Mouse (Mus musculus): ENCODE results near the gene Chsy1. TPM values are rescaled to one million over a fixed set of nuclear protein-coding genes. Genes with fewer than 3 reads are reported as not detected.

Gene Chsy1
- polyA plus RNA-seq, 1 experiment from 2014 or later: 11.5 TPM

DNA sequence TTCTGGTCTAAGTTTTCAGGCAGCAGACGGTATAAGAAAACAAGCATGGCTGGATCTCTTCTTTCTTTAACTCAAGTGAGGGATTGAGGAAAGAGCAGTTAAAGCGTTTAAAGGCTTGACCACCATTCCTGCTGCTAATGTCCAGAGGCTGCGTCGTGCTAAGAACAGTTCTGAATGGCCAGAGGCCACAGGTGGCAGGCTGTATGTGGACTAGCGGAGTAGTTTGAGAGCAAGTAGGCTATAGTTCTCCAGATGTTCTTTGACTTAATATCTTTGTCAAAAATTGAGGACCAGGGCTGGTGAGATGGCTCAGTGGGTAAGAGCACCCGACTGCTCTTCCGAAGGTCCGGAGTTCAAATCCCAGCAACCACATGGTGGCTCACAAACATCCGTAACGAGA lies 1.9 kb downstream of the Chsy1 start:
- Histone ChIP-seq H3K4me3 (peak overlapping the region; percentile 72), H3K4me2 (peak overlapping the region; percentile 68), H3K4me1 (replicated peaks) (peaks cover 58% of the 10 kb centered on the region), H3K9me3 (no peaks in the 10 kb centered on the region), H3K9ac (peak overlapping the region; percentile 81), H3K36me3 (no peaks in the 10 kb centered on the region), H3K27me3 (no peaks in the 10 kb centered on the region), H3K27ac (replicated peaks) (no peak overlapping the region)
- WGBS: 51% methylated on average over 10 of the region's 10 CpGs
- no peak for ATAC-seq (ENCODE audit: low read depth)

DNA sequence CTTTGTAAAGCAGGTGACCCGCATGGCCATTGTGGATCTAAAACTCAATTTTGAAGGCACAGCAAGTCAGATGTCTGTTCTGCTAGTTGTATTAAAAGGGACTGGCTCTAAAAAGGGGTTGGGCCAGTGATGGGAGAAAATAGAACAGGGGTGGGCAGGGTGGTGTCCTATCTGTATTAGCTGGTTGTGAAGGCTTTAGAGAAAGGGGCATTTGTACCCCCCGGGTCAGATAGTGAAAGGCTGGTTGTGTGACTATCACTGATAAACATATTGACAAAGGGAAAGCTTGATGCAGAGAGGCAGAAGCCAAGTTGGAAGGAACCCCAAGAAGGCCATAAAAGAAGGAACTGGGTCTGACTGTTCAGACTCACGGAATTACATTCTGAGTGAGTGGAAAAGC lies 4.2 kb downstream of the Chsy1 start:
- 87% methylated on average over 3 of the region's 3 CpGs for WGBS
- Histone ChIP-seq H3K9ac (no peak overlapping the region), H3K27me3 (no peaks in the 10 kb centered on the region), H3K36me3 (no peaks in the 10 kb centered on the region), H3K9me3 (no peaks in the 10 kb centered on the region), H3K4me3 (no peak overlapping the region), H3K27ac (replicated peaks) (no peak overlapping the region), H3K4me2 (no peak overlapping the region), H3K4me1 (replicated peaks) (peaks cover 76% of the 10 kb centered on the region)
- no peak for ATAC-seq (ENCODE audit: low read depth)

DNA sequence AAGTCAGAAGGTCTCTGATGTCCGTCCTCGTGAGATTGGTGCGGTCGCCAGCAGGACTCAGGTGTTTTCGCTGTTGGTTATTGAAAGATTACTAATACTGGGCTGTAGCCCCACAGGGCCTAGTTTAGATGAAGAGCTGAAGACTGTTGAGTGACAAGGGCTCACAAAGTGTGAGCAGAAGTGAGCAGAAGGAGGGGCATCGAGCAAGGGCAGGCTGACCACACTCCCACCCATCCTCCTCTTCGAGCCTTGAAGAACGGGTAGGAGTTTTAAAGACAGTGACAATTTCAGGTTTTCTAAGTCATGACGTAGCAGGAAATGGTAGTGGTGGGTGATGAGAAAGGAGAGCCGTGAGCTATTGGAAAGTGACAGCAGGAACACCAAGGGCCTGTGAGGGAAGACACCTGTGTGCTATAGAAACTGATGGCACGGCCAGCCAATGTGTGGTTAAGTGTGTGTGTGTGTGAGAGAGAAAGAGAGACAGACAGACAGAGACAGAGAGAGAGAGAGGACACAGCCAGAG lies 6.6 kb downstream of the Chsy1 start:
- H3K4me3 ChIP-seq: no peak overlapping the region
- no peaks in the 10 kb centered on the region for H3K27me3 ChIP-seq
- H3K4me2 ChIP-seq: no peak overlapping the region
- WGBS: 82% methylated on average over 11 of the region's 11 CpGs
- no peaks in the 10 kb centered on the region for H3K9me3 ChIP-seq
- no peak overlapping the region for H3K27ac ChIP-seq (replicated peaks)
- ATAC-seq (ENCODE audit: low read depth): no peak
- H3K9ac ChIP-seq: no peak overlapping the region
- peaks cover 89% of the 10 kb centered on the region for H3K4me1 ChIP-seq (replicated peaks)
- no peaks in the 10 kb centered on the region for H3K36me3 ChIP-seq

DNA sequence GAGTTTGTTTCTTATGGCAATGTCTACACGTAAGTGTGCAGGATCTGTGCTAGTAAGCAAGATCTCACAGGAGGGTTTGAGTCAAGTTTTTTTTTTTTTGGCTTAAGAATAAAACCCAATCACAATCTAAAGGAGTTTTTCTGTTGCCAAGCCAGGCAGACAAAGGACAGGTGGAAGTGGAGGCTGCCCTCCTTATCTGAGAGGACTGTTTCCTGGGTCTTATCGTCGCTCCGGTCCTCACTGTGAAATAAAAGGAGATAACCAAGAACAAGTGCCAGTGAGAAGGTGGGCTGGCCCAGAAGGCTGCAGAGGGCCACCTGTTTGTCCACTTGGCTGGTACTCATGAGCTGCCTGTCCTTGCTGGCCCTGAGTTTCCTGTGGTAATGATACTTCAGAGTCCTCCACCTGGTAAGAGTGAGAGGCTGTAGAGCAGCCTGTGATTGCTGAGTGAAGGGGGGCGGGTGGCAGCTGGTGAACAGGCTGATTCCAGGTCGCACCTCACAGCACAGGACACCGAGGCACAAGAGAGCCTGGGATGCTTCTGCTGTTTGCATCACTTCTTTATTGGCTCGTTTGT lies 7.7 kb downstream of the Chsy1 start:
- Histone ChIP-seq H3K9me3 (no peaks in the 10 kb centered on the region), H3K4me3 (no peak overlapping the region), H3K4me2 (no peak overlapping the region), H3K9ac (no peak overlapping the region), H3K36me3 (no peaks in the 10 kb centered on the region), H3K27me3 (no peaks in the 10 kb centered on the region), H3K27ac (replicated peaks) (no peak overlapping the region), H3K4me1 (replicated peaks) (peaks cover 89% of the 10 kb centered on the region)
- no peak for ATAC-seq (ENCODE audit: low read depth)
- WGBS: 81% methylated on average over 8 of the region's 8 CpGs

DNA sequence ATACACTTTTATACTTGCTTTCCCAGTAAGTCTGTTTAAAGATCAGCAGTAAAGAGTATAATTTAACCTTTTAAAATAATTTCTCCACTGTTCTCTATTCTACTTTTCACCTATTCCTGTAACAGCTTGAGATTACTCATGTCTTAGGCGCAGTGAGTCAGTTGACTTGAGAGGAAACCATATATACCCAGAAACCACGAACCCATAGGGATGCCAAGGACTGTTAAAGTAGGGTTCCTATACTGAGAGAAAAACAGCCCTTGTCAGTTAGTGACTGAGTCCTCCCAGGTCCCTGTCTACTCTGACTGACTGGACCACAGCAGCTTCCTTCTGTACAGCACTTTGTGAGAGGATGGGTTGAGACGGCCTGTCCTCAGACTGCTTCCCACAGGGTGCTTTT lies 8.7 kb downstream of the Chsy1 start:
- Histone ChIP-seq H3K27ac (replicated peaks) (no peak overlapping the region), H3K9me3 (no peaks in the 10 kb centered on the region), H3K4me3 (no peak overlapping the region), H3K9ac (no peak overlapping the region), H3K36me3 (no peaks in the 10 kb centered on the region), H3K27me3 (no peaks in the 10 kb centered on the region), H3K4me1 (replicated peaks) (peaks cover 84% of the 10 kb centered on the region), H3K4me2 (no peak overlapping the region)
- 84% methylated on average over 3 of the region's 3 CpGs for WGBS
- no peak for ATAC-seq (ENCODE audit: low read depth)

DNA sequence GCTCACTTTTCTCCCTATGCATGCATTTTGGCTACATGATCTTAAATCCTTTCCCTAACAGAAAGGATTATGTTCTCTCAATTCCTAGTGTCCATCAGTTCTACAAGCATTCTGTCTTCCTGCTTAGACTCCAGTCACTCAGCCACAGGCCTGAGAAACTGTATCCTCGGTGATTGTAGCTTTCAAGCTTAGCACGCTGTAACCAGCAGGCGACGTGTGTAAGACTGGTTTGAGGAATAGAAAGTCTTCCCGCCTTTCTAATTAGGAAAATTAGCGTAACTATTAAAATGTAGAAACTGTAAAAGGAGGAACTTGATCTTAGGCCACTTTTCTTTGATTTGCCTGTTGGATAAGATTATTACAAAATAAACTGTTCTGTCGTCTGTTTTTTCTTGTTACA lies 9.5 kb downstream of the Chsy1 start:
- WGBS: 72% methylated on average over 7 of the region's 7 CpGs
- no peak for ATAC-seq (ENCODE audit: low read depth)
- peaks cover 77% of the 10 kb centered on the region for H3K4me1 ChIP-seq (replicated peaks)

DNA sequence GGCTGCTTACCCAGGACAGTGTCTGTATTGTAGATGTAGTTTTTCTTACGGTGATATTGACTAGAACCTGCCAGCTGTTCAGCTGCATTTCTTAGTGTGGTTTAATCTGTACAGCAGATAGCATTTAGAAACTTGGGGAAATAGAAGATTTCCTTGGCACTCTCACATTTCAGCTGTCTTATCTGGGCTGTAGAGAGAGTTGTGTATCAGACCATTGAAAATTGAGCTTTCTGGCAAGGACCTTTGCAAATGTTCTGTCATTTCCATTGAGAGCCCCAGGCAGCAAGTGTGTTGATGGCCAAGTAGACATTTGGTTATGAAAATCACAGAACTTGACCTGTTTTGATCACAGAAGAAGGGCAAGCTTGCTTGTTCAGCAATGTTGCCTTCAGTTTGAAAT lies 10.8 kb downstream of the Chsy1 start:
- H3K9ac ChIP-seq: no peak overlapping the region
- H3K27ac ChIP-seq (replicated peaks): no peak overlapping the region; the same call in 1 of the 2 replicates
- H3K27me3 ChIP-seq: no peaks in the 10 kb centered on the region
- H3K4me3 ChIP-seq: no peak overlapping the region
- H3K4me2 ChIP-seq: no peak overlapping the region
- H3K9me3 ChIP-seq: no peaks in the 10 kb centered on the region
- 70% methylated on average over 1 of the region's 1 CpGs for WGBS
- peaks cover 74% of the 10 kb centered on the region for H3K4me1 ChIP-seq (replicated peaks)
- no peak for ATAC-seq (ENCODE audit: low read depth)
- H3K36me3 ChIP-seq: peaks cover 1% of the 10 kb centered on the region; the same call in 1 of the 2 replicates

More for the DNA sequence above, 9.5 kb downstream of the Chsy1 start:
- no peaks in the 10 kb centered on the region for H3K27me3 ChIP-seq
- no peaks in the 10 kb centered on the region for H3K36me3 ChIP-seq
- H3K9ac ChIP-seq: no peak overlapping the region
- H3K27ac ChIP-seq (replicated peaks): no peak overlapping the region
- no peak overlapping the region for H3K4me2 ChIP-seq
- H3K4me3 ChIP-seq: no peak overlapping the region
- H3K9me3 ChIP-seq: no peaks in the 10 kb centered on the region

DNA sequence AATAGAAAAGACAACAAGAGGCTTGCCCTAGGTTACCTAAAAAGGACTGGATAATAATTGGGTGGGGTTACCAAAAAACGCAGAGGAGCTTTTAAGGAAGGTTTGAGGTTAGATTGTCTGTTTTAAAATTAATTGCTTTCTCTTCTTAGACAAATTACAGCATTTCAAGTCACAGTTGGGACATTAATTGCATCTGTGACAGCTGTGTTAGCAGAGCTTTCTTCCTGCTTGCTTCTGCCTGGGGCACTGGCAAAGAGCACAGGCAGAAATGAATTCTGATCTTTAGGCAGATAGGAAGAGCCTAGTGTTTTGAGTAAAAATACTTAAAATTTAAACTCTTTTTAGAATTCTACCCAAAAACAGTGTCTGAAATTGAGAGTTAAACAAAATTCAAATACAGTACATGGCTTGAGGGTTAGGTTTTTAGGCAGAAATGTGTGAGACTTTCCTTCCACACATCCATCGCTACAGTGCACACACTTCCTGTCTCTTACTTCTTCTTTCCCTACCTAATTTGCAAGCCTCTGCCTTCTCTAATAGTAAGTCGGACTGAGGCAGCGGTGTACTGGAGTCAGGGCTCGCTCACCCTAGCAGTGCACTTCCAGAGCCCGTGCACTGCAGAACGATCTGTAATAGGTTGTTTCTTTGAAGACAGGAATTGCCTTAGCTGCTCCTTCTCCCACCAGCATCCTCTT lies 11.5 kb downstream of the Chsy1 start:
- Histone ChIP-seq H3K27ac (replicated peaks) (peak overlapping the region; percentile 76), H3K27me3 (no peaks in the 10 kb centered on the region), H3K4me1 (replicated peaks) (peaks cover 67% of the 10 kb centered on the region), H3K36me3 (peaks cover 8% of the 10 kb centered on the region), H3K9me3 (no peaks in the 10 kb centered on the region), H3K4me3 (no peak overlapping the region), H3K9ac (0 out of 2 replicates have a peak overlapping the region, but pooled peaks have one; percentile 6), H3K4me2 (no peak overlapping the region)
- WGBS: 50% methylated on average over 7 of the region's 7 CpGs
- ATAC-seq (ENCODE audit: low read depth): no peak

DNA sequence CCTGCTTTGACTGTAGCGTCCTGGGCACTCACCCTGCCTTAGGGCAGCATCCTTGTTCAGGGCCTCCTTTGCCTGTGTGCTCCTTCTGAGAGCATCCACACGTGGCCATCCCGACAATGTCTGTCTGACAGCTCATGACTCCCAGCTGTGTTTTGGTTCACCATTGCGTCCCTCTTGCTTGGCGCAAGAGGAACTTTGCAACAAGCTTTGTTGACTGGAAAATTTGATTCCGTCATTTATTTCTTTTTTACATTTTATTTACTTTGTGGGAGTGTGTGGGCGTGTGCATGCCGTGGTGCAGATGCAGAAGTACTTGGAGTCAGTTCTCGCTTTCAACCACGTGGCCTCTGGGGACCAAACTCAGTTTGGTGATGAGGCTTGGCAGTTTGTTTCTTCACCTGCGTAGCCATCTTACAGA lies 15.2 kb downstream of the Chsy1 start:
- H3K27me3 ChIP-seq: no peaks in the 10 kb centered on the region
- WGBS: 75% methylated on average over 11 of the region's 11 CpGs
- H3K9me3 ChIP-seq: no peaks in the 10 kb centered on the region
- peaks cover 64% of the 10 kb centered on the region for H3K4me1 ChIP-seq (replicated peaks)
- H3K36me3 ChIP-seq: peaks cover 19% of the 10 kb centered on the region
- no peak overlapping the region for H3K9ac ChIP-seq
- H3K4me3 ChIP-seq: no peak overlapping the region
- no peak for ATAC-seq (ENCODE audit: low read depth)
- no peak overlapping the region for H3K4me2 ChIP-seq
- H3K27ac ChIP-seq (replicated peaks): no peak overlapping the region

DNA sequence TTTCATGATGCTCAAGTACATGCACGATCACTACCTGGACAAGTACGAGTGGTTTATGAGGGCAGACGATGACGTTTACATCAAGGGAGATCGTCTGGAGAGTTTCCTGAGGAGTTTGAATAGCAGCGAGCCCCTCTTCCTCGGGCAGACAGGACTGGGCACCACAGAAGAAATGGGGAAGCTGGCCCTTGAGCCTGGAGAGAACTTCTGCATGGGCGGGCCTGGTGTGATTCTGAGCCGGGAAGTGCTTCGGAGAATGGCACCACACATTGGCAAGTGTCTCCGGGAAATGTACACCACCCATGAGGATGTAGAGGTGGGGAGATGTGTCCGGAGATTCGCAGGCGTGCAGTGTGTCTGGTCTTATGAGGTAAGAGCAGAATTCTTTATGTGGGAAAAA lies 16.1 kb downstream of the Chsy1 start:
- peaks cover 21% of the 10 kb centered on the region for H3K36me3 ChIP-seq
- H3K27me3 ChIP-seq: no peaks in the 10 kb centered on the region
- no peaks in the 10 kb centered on the region for H3K9me3 ChIP-seq
- H3K9ac ChIP-seq: no peak overlapping the region
- WGBS: 90% methylated on average over 14 of the region's 14 CpGs
- ATAC-seq (ENCODE audit: low read depth): no peak
- H3K4me3 ChIP-seq: no peak overlapping the region
- H3K27ac ChIP-seq (replicated peaks): no peak overlapping the region
- no peak overlapping the region for H3K4me2 ChIP-seq
- H3K4me1 ChIP-seq (replicated peaks): peaks cover 56% of the 10 kb centered on the region

DNA sequence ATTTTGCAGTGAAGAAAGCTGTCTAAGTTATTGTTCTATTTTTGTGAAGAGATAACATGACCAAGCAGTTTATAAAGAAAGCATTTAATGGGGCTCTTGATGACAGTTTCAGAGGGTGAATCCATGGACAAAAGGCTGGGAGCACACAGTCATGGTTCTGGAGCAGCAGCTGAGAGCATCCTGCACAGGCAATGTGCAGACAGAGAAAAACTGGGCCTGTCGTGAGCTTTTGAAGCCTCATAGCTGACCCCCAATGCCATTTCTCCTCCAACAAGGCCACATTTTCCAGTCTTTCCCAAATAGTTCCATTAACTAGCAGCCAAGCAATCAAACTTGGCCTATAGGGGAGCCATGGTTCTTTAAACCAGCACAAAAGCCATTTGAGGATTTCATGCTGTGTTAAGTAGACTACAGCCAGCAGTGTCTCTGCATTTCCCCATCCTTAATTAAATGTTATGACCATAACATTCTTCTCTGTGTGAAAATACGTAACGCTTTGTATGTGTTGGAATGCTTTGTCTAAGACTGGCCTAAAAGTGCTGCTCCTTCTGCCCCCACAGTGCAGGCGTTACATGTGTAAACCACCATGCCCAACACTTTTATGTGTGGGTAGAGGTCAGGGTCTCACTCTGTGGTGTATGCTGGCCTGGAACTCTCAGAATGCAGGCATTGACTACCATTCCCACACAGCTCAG lies 18.8 kb downstream of the Chsy1 start:
- peak overlapping the region; percentile 56; the same call in 1 of the 2 replicates for H3K27ac ChIP-seq (replicated peaks)
- H3K36me3 ChIP-seq: peaks cover 34% of the 10 kb centered on the region
- H3K9ac ChIP-seq: no peak overlapping the region
- H3K4me2 ChIP-seq: no peak overlapping the region
- no peaks in the 10 kb centered on the region for H3K9me3 ChIP-seq
- no peaks in the 10 kb centered on the region for H3K27me3 ChIP-seq
- H3K4me1 ChIP-seq (replicated peaks): peaks cover 35% of the 10 kb centered on the region
- WGBS: 27% methylated on average over 4 of the region's 4 CpGs
- no peak overlapping the region for H3K4me3 ChIP-seq
- peak; percentile 71 for ATAC-seq (ENCODE audit: low read depth)

DNA sequence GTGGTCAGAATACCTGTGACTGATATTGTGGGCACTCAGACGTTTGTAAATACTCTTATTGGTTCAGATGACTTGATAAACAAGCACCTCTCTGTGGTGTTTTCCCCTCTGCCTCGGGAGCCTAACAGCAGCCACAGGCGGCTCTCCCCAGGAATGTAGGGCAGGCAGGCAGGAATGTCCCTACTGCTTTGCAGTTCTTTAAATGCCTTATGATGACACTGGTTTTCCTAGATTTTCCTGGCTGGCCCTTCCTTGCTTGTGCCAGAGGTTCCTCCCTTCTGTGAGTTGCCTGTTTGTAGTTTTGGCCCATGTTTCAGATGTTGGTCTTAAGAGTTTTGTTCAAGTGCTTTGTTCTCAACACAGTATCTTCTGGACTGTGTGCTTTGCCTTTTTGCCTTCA lies 19.5 kb downstream of the Chsy1 start:
- 31% methylated on average over 3 of the region's 3 CpGs for WGBS
- Histone ChIP-seq H3K27me3 (no peaks in the 10 kb centered on the region), H3K36me3 (peaks cover 34% of the 10 kb centered on the region), H3K4me1 (replicated peaks) (peaks cover 35% of the 10 kb centered on the region), H3K4me3 (no peak overlapping the region), H3K9me3 (no peaks in the 10 kb centered on the region), H3K4me2 (no peak overlapping the region), H3K27ac (replicated peaks) (no peak overlapping the region), H3K9ac (no peak overlapping the region)
- ATAC-seq (ENCODE audit: low read depth): no peak
